Mouse (Mus musculus): ENCODE measurements at regions not wholly inside any gene's neighbourhood (a gene's known extent, or its start where the extent isn't known, plus 50 kb on each side); places are given as distances from the start of the nearest gene placed in this dataset.

- peak; percentile 51 for DNase-seq (ENCODE audit: low read depth, low spot score)
Measured at GRCm38 (mm10) chr9:31971801-31972628, 58.8 kb upstream of the Barx2 start.

GRCm38 (mm10) chr9:31972629-31972993, 59.3 kb upstream of the Barx2 start:
- no peak for DNase-seq (ENCODE audit: low read depth, low spot score)

GRCm38 (mm10) chr9:31976191-31976590, 62.9 kb upstream of the Barx2 start:
- DNase-seq (ENCODE audit: low read depth, low spot score), result no peak

- no peak for DNase-seq (ENCODE audit: low read depth, low spot score)
Measured at GRCm38 (mm10) chr9:31978071-31978470, 64.8 kb upstream of the Barx2 start.

GRCm38 (mm10) chr9:31979211-31979610, 65.9 kb upstream of the Barx2 start:
- no peak for DNase-seq (ENCODE audit: low read depth, low spot score)

GRCm38 (mm10) chr9:31980459-31980858, 67.2 kb upstream of the Barx2 start:
- DNase-seq (ENCODE audit: low read depth, low spot score), result no peak

GRCm38 (mm10) chr9:31983759-31984586, 70.7 kb upstream of the Barx2 start:
- no peak for DNase-seq (ENCODE audit: low read depth, low spot score)

- peak; percentile 64 for DNase-seq (ENCODE audit: low read depth, low spot score)
Measured at GRCm38 (mm10) chr9:31988826-31989225, 75.6 kb upstream of the Barx2 start.

GRCm38 (mm10) chr9:31989581-31990360, 76.5 kb upstream of the Barx2 start:
- no peak for DNase-seq (ENCODE audit: low read depth, low spot score)

- no peak for DNase-seq (ENCODE audit: low read depth, low spot score)
Measured at GRCm38 (mm10) chr9:31990456-31990855, 77.2 kb upstream of the Barx2 start.

- DNase-seq (ENCODE audit: low read depth, low spot score), result no peak
Measured at GRCm38 (mm10) chr9:31993631-31994601, 80.7 kb upstream of the Barx2 start.

GRCm38 (mm10) chr9:31995101-31995500, 81.8 kb upstream of the Barx2 start:
- DNase-seq (ENCODE audit: low read depth, low spot score), result no peak

- no peak for DNase-seq (ENCODE audit: low read depth, low spot score)
Measured at GRCm38 (mm10) chr9:31995700-31996099, 82.4 kb upstream of the Barx2 start.

GRCm38 (mm10) chr9:31996466-31997177, 83.4 kb upstream of the Barx2 start:
- DNase-seq (ENCODE audit: low read depth, low spot score), result no peak

GRCm38 (mm10) chr9:31997178-31998097, 84.2 kb upstream of the Barx2 start:
- no peak for DNase-seq (ENCODE audit: low read depth, low spot score)

- no peak for DNase-seq (ENCODE audit: low read depth, low spot score)
Measured at GRCm38 (mm10) chr9:31998488-31999280, 85.4 kb upstream of the Barx2 start.

GRCm38 (mm10) chr9:31999760-32000159, 86.5 kb upstream of the Barx2 start:
- DNase-seq (ENCODE audit: low read depth, low spot score), result peak; percentile 23

- no peak for DNase-seq (ENCODE audit: low read depth, low spot score)
Measured at GRCm38 (mm10) chr9:32002924-32003323, 89.7 kb upstream of the Barx2 start.
